Mouse (Mus musculus) midbrain, embryonic 14.5 days (tissue): ENCODE measurements at regions not wholly inside any gene's neighbourhood (a gene's known extent, or its start where the extent isn't known, plus 50 kb on each side); places are given as distances from the start of the nearest gene placed in this dataset.

ENCODE experiments used
- ATAC-seq: fragments of 200-750 bp; cut with Nextera tagmentation; 2 replicates; pipeline ENCODE4 v1.8.0; 2017; ENCODE audit warnings: moderate number of reproducible peaks, moderate library complexity; ENCODE audit not compliant: low FRiP score, low TSS enrichment
- DNase-seq: peaks from one replicate; pipeline ENCODE4 v3.0.0-alpha.2; 2015
- H3K27ac ChIP-seq: fragments of 300-500 bp; sonication (generic); replicated peaks from 2 replicates; pipeline ENCODE4 v1.5.1; 2014; ENCODE audit warnings: mild to moderate bottlenecking, low read depth, low read length, moderate library complexity
- H3K27me3 ChIP-seq: fragments of 300-500 bp; sonication (generic); 2 replicates; pipeline ENCODE4 v1.6.1; 2014; ENCODE audit warnings: low read length, control low read depth, mixed read lengths; ENCODE audit not compliant: control insufficient read depth, insufficient read depth
- H3K36me3 ChIP-seq: fragments of 300-500 bp; sonication (generic); 2 replicates; pipeline ENCODE4 v1.6.1; 2014; ENCODE audit warnings: low read length, control low read depth; ENCODE audit not compliant: control insufficient read depth, insufficient read depth
- H3K4me1 ChIP-seq: fragments of 300-500 bp; sonication (generic); 2 replicates; pipeline ENCODE4 v1.6.1; 2014; ENCODE audit warnings: mild to moderate bottlenecking, antibody characterized with exemption, low read length, control low read depth; ENCODE audit not compliant: control insufficient read depth, insufficient read depth
- H3K4me2 ChIP-seq: fragments of 300-500 bp; sonication (generic); 2 replicates; pipeline ENCODE4 v1.6.1; 2014; ENCODE audit warnings: mild to moderate bottlenecking, low read length, moderate library complexity
- H3K4me3 ChIP-seq: fragments of 300-500 bp; sonication (generic); replicated peaks from 2 replicates; pipeline ENCODE4 v1.5.1; 2014; ENCODE audit warnings: low read depth, low read length
- H3K9ac ChIP-seq: fragments of 300-500 bp; sonication (generic); replicated peaks from 2 replicates; pipeline ENCODE4 v1.6.1; 2014; ENCODE audit warnings: mild to moderate bottlenecking, low read length, moderate library complexity
- H3K9me3 ChIP-seq: fragments of 300-500 bp; sonication (generic); 2 replicates; pipeline ENCODE4 v1.6.1; 2016; ENCODE audit warnings: low read length, control low read depth, mixed read lengths; ENCODE audit not compliant: control insufficient read depth
- WGBS: fragments of 180-500 bp; shearing (Covaris S2); extraction: QIAGEN DNeasy Blood & Tissue Kit; methylation state at CpG from one replicate; pipeline ENCODE4 v1.1.7; 2014; 5-methylcytosine and 5-hydroxymethylcytosine counted together

DNA sequence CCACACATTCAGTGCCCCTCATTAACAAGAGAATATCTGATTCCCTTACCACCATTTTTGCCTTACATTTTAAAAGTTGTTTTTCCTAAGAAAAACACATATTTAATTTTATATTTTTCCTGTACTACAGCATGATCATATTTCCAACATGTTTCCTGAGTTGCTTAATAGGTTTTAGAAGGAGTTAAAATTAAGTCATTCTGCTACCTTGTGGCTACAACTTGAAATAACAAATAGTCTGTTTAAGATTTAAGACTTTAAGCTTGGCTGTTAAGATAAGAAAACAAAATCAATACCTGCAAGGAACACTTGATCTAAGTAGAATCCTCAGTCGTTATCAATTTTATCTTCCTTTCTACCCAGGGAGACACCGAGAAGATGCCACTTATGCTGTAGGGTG, 117.9 kb upstream of the Itga1 start:
- Histone ChIP-seq H3K4me2 (no peak overlapping the region), H3K9me3 (no peaks in the 10 kb centered on the region), H3K27ac (no peak overlapping the region), H3K9ac (no peak overlapping the region), H3K27me3 (no peaks in the 10 kb centered on the region), H3K4me3 (no peak overlapping the region), H3K36me3 (no peaks in the 10 kb centered on the region), H3K4me1 (no peaks in the 10 kb centered on the region)
- DNase-seq (no peak), ATAC-seq (no peak)
- 68% methylated on average over 2 of the region's 2 CpGs for WGBS

DNA sequence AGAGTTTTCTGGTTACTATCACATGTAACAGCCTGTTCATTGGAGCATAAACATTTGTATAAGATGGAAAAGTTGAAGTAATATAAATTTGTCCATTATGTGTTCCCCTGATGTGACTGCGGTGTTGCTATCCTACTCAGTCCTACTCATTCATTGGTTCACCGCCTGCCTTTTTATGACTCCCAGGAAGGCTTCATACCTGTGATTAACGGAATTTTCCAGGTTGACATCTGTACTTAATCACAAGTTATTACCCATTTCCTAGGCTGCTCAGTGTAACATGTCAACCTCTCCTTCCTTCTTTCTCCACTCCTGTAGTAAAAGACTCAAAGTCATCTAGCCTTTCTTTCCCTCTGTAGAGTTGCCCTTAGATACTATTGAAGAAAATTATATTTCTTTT, 109.5 kb upstream of the Itga1 start:
- no peak overlapping the region for H3K27ac ChIP-seq
- no peaks in the 10 kb centered on the region for H3K36me3 ChIP-seq
- no peaks in the 10 kb centered on the region for H3K27me3 ChIP-seq
- DNase-seq (no peak), ATAC-seq (no peak)
- 91% methylated on average over 3 of the region's 3 CpGs for WGBS
- no peak overlapping the region for H3K9ac ChIP-seq
- H3K9me3 ChIP-seq = no peaks in the 10 kb centered on the region
- H3K4me1 ChIP-seq = no peaks in the 10 kb centered on the region
- H3K4me2 ChIP-seq = no peak overlapping the region
- H3K4me3 ChIP-seq = no peak overlapping the region

DNA sequence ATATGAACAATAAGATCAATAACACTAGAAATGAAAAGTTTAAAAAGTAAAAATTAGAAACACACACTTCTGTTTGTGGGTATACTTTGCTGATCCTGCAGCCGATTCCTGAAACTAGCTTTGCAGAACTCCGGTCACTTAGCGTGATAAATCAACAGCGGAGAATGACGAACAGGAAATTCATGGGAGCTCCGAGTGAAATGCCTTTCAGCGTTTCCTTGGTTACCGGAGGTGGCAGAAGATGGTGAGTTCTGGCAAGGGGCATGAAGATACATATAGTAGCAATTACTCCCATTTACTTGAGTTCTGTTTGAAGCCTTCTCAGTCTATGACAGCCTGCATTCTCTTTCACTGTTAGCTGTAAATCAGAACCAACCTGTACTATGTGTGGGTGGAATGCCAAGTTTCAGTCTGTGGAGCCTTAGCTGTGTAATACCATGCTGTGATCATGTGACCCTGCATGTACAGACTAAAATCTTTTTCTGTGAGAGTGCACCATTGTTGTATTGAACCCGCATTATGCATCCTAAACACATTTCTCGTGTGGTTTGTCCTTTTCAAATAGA, 109.0 kb upstream of the Itga1 start:
- Histone ChIP-seq H3K27ac (no peak overlapping the region), H3K4me3 (no peak overlapping the region), H3K27me3 (no peaks in the 10 kb centered on the region), H3K36me3 (no peaks in the 10 kb centered on the region), H3K4me1 (no peaks in the 10 kb centered on the region), H3K9me3 (no peaks in the 10 kb centered on the region), H3K4me2 (no peak overlapping the region), H3K9ac (no peak overlapping the region)
- ATAC-seq = no peak
- peak; percentile 33 for DNase-seq
- 69% methylated on average over 10 of the region's 10 CpGs for WGBS

DNA sequence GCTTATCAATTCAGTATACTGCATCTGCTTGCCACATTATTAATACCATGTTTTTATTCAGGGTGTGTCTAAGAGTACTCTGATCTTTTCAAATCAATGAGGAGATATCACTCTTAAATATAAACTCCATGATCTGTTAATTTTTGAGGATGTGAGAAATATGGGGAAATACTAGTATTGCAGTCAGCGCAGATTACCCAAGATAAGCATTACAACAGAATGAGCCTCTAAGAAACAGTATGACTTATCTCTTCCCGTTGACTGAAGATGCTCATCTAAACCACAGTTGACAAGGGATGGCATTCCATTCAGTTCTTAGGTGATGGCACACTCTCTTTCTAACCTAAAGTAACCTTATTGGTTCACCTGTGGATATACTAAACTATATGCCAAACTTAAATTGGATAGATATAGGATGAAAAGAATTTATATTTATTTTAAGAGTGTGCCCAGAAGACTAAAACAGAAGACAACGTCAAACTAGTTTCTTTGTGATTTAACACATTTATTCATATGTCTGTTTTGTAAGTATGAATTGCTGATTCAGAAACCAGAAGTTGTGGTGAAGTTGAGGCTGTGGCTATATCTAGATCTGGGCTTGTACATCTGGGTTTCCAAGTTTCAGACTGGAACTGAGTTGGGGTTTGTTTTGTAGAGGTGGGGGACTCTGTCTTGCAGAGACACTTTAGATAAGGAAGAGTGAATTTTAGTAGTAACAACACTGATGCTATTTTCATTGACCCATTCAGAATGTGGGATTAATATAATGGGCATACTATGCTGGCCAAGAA, 107.8 kb upstream of the Itga1 start:
- Histone ChIP-seq H3K27ac (no peak overlapping the region), H3K9me3 (no peaks in the 10 kb centered on the region), H3K4me2 (no peak overlapping the region), H3K4me1 (no peaks in the 10 kb centered on the region), H3K36me3 (no peaks in the 10 kb centered on the region), H3K27me3 (no peaks in the 10 kb centered on the region), H3K4me3 (no peak overlapping the region), H3K9ac (no peak overlapping the region)
- ATAC-seq (no peak), DNase-seq (no peak)
- 93% methylated on average over 3 of the region's 3 CpGs for WGBS

DNA sequence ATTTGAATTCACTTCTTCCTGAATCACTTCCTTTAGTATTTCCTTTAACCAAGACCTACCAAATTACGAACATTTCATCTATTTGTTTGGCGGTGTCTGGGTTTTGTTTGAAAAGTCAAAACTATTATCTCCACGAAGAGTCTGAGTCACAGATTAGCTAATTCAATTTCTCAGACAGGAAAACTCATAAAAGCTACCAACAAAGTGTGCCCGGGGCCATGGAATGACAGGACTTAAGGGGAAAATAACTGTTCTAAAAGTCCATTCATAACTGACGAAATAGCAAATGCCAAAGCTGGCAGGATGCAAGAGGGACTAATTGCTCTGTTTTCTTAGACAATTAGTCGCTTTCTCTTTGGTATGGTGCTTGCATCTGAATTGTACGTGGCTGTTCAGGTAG, 105.0 kb upstream of the Itga1 start:
- H3K27ac ChIP-seq = no peak overlapping the region
- H3K9me3 ChIP-seq = no peaks in the 10 kb centered on the region
- H3K36me3 ChIP-seq = no peaks in the 10 kb centered on the region
- no peaks in the 10 kb centered on the region for H3K27me3 ChIP-seq
- DNase-seq (no peak), ATAC-seq (no peak)
- no peaks in the 10 kb centered on the region for H3K4me1 ChIP-seq
- no peak overlapping the region for H3K4me2 ChIP-seq
- 85% methylated on average over 7 of the region's 7 CpGs for WGBS
- H3K4me3 ChIP-seq = no peak overlapping the region
- no peak overlapping the region for H3K9ac ChIP-seq

DNA sequence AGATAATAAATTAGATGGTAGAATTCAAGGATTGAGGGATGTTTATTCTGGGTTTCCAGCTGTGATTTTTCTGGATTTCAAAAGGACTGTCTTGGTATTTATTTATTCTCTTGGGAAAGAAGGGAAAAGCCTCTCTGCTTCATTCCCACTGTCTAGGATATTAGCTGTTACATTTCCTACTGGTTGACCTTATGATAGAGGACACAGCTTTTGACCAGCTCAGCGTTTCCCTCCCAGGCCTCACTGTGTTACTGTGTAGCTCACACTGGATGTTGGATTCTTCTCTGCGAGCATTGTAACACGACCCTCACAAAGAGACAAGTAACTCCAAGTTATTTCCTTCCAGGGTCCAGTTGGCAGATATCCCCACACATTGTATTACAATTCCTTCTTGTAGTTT, 97.4 kb upstream of the Itga1 start:
- Histone ChIP-seq H3K4me2 (no peak overlapping the region), H3K27ac (no peak overlapping the region), H3K4me3 (no peak overlapping the region), H3K9me3 (no peaks in the 10 kb centered on the region), H3K27me3 (no peaks in the 10 kb centered on the region), H3K4me1 (no peaks in the 10 kb centered on the region), H3K36me3 (no peaks in the 10 kb centered on the region), H3K9ac (no peak overlapping the region)
- 68% methylated on average over 3 of the region's 3 CpGs for WGBS
- DNase-seq (no peak), ATAC-seq (no peak)

DNA sequence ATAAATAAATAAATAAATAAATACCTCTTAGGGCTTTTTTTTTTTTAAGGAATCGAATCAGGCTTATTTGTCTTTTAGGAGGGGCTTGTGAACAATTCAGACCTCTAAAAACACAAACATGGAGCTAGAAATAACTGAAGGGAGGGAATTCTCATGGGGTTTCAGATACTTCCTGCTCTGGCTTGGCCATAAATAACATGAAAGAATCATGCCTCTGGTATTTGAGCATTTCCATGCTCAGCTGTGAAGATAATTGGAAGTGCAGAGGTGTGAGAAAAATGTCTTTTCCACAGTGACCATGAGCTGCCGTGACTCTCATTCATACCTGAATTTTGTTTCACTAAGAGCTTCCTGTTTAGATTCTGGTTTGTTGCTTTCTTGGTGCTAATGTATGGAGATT, 86.3 kb upstream of the Itga1 start:
- no peak overlapping the region for H3K4me3 ChIP-seq
- no peak for DNase-seq

DNA sequence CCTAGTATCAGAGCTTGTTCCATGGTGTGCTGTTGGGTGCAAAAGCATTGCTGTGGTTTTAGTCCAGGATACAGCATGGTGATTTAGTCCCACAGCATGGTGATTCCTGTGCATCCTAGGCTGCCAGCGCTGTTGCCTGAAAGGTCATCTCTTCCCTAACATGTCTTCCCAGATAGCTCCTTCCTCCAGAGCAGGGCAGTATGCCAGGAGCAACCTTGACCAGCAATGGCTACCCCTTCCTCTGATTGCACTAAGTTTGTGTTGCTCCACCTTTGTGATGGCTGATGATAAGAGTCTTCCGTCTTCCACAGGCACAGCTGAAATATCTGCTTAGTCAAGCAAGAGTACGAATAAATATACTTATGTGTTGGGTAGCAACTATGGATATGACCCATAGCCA, 85.6 kb upstream of the Itga1 start:
- Histone ChIP-seq H3K27me3 (no peaks in the 10 kb centered on the region), H3K4me2 (no peak overlapping the region), H3K9me3 (no peaks in the 10 kb centered on the region), H3K9ac (no peak overlapping the region), H3K36me3 (no peaks in the 10 kb centered on the region), H3K27ac (no peak overlapping the region), H3K4me3 (no peak overlapping the region), H3K4me1 (no peaks in the 10 kb centered on the region)
- ATAC-seq (no peak), DNase-seq (no peak)
- 93% methylated on average over 3 of the region's 3 CpGs for WGBS

More for the DNA sequence above, 86.3 kb upstream of the Itga1 start:
- H3K9ac ChIP-seq = no peak overlapping the region
- H3K4me1 ChIP-seq = no peaks in the 10 kb centered on the region
- no peaks in the 10 kb centered on the region for H3K27me3 ChIP-seq
- no peaks in the 10 kb centered on the region for H3K36me3 ChIP-seq
- H3K4me2 ChIP-seq = no peak overlapping the region
- H3K9me3 ChIP-seq = no peaks in the 10 kb centered on the region
- no peak for ATAC-seq
- no peak overlapping the region for H3K27ac ChIP-seq
- 89% methylated on average over 2 of the region's 2 CpGs for WGBS

DNA sequence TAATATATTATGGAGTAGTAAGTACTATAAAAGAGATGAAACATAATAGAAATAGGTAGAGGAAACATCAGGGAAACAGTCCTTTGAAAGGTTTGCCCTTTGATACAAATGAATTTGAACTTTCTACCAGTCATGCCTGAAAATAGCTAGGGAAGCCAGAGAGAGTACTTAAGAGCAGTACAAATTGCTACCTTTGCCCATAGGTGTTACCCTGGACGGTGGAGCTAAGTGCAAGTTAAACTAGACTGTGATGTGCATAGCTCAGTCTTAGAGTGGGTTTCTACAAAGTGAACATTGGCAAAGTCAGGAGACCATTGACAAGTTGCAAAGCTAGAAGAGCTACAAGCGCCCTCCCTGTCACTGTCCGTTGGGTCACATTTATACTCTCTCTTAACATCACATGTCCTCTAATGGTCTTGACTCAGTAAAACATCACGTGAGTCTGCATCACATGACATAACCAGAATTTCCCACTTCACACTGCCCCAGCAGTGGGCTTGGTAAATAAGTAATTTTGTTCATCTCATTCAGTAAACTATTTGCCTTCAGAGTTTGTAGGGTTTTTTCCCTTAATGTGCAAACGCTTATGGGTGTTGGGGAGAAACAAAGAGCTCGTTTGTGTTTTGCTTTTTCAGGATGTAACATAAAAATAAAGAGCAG, 80.6 kb upstream of the Itga1 start:
- ATAC-seq = no peak
- H3K27ac ChIP-seq = no peak overlapping the region
- WGBS = 91% methylated on average over 6 of the region's 6 CpGs

More for the DNA sequence above, 80.6 kb upstream of the Itga1 start:
- H3K9me3 ChIP-seq = no peaks in the 10 kb centered on the region
- no peaks in the 10 kb centered on the region for H3K36me3 ChIP-seq
- no peak for DNase-seq
- H3K4me1 ChIP-seq = no peaks in the 10 kb centered on the region
- H3K4me2 ChIP-seq = no peak overlapping the region
- no peak overlapping the region for H3K4me3 ChIP-seq
- H3K9ac ChIP-seq = no peak overlapping the region
- H3K27me3 ChIP-seq = no peaks in the 10 kb centered on the region
